Mouse (Mus musculus) liver, adult (tissue): ENCODE results near the gene Higd1c.
A peak's percentile ranks its signal among the peaks of the same experiment; 100 is the strongest.

Source experiments
- GATA4 ChIP-seq: IDR thresholded peaks from 2 replicates; pipeline ENCODE4 v1.6.1; 2014; ENCODE audit warnings: mild to moderate bottlenecking, low read length; ENCODE audit not compliant: insufficient replicate concordance

Gene Higd1c

GRCm38 (mm10) chr15:100364242-100364641, at the start of gene Higd1c:
Gene Higd1c, plus strand, starts transcription at chr15:100364542.
- TF ChIP-seq GATA4: no peak

- TF ChIP-seq GATA4: no peak
These were observed 44.5 kb upstream of the Higd1c start for GRCm38 (mm10) chr15:100319884-100320283.

GRCm38 (mm10) chr15:100320295-100320905, 43.9 kb upstream of the Higd1c start:
- no peak for TF ChIP-seq GATA4

- TF ChIP-seq GATA4: no peak
These were observed 43.2 kb upstream of the Higd1c start for GRCm38 (mm10) chr15:100321134-100321533.

- TF ChIP-seq GATA4: no peak
These were observed 40.2 kb upstream of the Higd1c start for GRCm38 (mm10) chr15:100324021-100324591.

- no peak for TF ChIP-seq GATA4
These were observed 39.1 kb upstream of the Higd1c start for GRCm38 (mm10) chr15:100325235-100325634.

- TF ChIP-seq GATA4: no peak
These were observed 33.6 kb upstream of the Higd1c start for GRCm38 (mm10) chr15:100330739-100331138.

- TF ChIP-seq GATA4: no peak
These were observed 29.7 kb upstream of the Higd1c start, which contains the start of gene Mettl7a3 for GRCm38 (mm10) chr15:100334629-100335028. Gene Mettl7a3, plus strand, starts transcription at chr15:100334929.

- TF ChIP-seq GATA4: peak; percentile 16; the same call in 1 of the 2 replicates
These were observed 18.9 kb upstream of the Higd1c start for GRCm38 (mm10) chr15:100345484-100345883.

- TF ChIP-seq GATA4: no peak
These were observed 17.6 kb upstream of the Higd1c start for GRCm38 (mm10) chr15:100346761-100347160.

GRCm38 (mm10) chr15:100349496-100349895, 14.8 kb upstream of the Higd1c start:
- TF ChIP-seq GATA4: no peak

GRCm38 (mm10) chr15:100351501-100352060, 12.8 kb upstream of the Higd1c start:
- no peak for TF ChIP-seq GATA4

- no peak for TF ChIP-seq GATA4
These were observed 11.6 kb upstream of the Higd1c start, which contains the start of the genes Methig1 and Mettl7a2 for GRCm38 (mm10) chr15:100352711-100353250. Gene Methig1, plus strand, starts transcription at chr15:100353149. Gene Mettl7a2, plus strand, starts transcription at chr15:100353200.

GRCm38 (mm10) chr15:100355876-100356275, 8.5 kb upstream of the Higd1c start:
- no peak for TF ChIP-seq GATA4

GRCm38 (mm10) chr15:100367119-100367518, 2.8 kb downstream of the Higd1c start:
- TF ChIP-seq GATA4: no peak

GRCm38 (mm10) chr15:100375066-100375465, 10.7 kb downstream of the Higd1c start:
- TF ChIP-seq GATA4: no peak

GRCm38 (mm10) chr15:100379658-100380057, 15.3 kb downstream of the Higd1c start:
- TF ChIP-seq GATA4: no peak

- TF ChIP-seq GATA4: no peak
These were observed 15.8 kb downstream of the Higd1c start for GRCm38 (mm10) chr15:100380104-100380503.
